Mouse (Mus musculus) bone marrow, adult 2 months (tissue): ENCODE measurements around the gene Rad51ap1.

Source experiments
- CTCF ChIP-seq: fragments of 200-500 bp; IDR thresholded peaks from 2 replicates; pipeline ENCODE4 v1.5.1; 2011; ENCODE audit warnings: low read length, control low read depth; ENCODE audit not compliant: control insufficient read depth, insufficient read depth
- POLR2A ChIP-seq: fragments of 200-500 bp; IDR thresholded peaks from 2 replicates; pipeline ENCODE4 v1.6.1; 2011; ENCODE audit warnings: low read depth, mild to moderate bottlenecking, control low read depth, low read length, borderline replicate concordance; ENCODE audit not compliant: control insufficient read depth

- TF ChIP-seq POLR2A (no peak), CTCF (no peak)
Measured at GRCm38 (mm10) chr6:126948336-126948735, 8.9 kb upstream of the Rad51ap1 start.
